Mouse (Mus musculus): ENCODE results near the gene March7. TPM values are rescaled to one million over a fixed set of nuclear protein-coding genes. Genes with fewer than 3 reads are reported as not detected.
A peak's percentile ranks its signal among the peaks of the same experiment; 100 is the strongest.

The March7 gene
- polyA plus RNA-seq, 1 experiment: 10.7 TPM

DNA sequence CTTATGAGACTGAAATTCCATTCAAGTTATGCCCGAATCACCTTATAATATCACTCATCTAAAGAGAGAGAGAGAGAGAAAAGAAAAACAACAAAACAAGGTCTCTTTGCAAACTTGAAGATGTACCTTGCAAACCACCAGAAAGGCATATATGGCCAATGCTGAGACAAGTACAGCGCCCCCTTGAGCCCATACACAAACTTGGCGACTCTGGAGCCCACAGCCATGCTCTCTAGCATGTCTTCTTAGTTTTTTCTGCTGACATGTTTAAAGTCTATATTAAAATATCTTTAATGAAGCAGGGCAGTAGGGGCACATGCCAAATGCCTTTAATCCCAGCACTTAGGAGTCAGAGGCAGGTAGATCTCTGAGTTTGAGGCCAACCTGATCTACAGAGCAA, 36.5 kb upstream of the March7 start:
- DNase-seq: no peak
- H3K27me3 ChIP-seq (replicated peaks; ENCODE audit: control insufficient read depth, insufficient read depth, low read length): no peaks in the 10 kb centered on the region
- peaks cover 3% of the 10 kb centered on the region; the same call in 1 of the 2 replicates for H3K4me1 ChIP-seq (ENCODE audit: control insufficient read depth, insufficient read depth, low read length)
- 74% methylated on average over 3 of the region's 3 CpGs for WGBS
- no peaks in the 10 kb centered on the region for H3K36me3 ChIP-seq (ENCODE audit: control insufficient read depth, insufficient read depth, low read length)
- TF ChIP-seq CTCF (conservative IDR thresholded peaks at IDR 0.05; ENCODE audit: insufficient read depth, insufficient read length, low read depth, low read length): no peak
- no peak for TF ChIP-seq POLR2A (IDR thresholded peaks at IDR 0.05; ENCODE audit: low read depth, low read length)
- H3K4me3 ChIP-seq (ENCODE audit: insufficient read depth, low read depth, low read length): no peak overlapping the region
- H3K27ac ChIP-seq (ENCODE audit: insufficient read depth, low read depth, low read length): no peak overlapping the region

DNA sequence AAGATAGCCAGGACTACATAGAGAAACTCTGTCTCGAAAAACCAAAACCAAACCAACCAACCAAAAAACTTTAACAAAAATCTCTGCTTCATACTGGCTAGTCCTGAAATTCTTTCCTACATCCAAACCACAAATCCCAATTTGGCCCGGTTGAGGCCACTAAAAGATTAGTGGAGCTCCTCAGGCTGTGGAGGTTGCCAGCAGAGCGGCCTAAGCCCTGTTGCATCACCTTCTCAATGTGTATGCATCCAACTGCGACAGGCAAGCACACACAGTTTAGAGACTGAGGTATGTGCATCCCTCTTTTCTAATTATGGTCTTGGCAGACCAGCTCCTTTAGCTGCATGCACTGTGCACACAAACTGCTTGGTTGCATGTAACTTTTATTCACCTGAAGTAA, 36.1 kb upstream of the March7 start:
- DNase-seq: no peak
- TF ChIP-seq CTCF (conservative IDR thresholded peaks at IDR 0.05; ENCODE audit: insufficient read depth, insufficient read length, low read depth, low read length) (no peak), POLR2A (IDR thresholded peaks at IDR 0.05; ENCODE audit: low read depth, low read length) (no peak)

DNA sequence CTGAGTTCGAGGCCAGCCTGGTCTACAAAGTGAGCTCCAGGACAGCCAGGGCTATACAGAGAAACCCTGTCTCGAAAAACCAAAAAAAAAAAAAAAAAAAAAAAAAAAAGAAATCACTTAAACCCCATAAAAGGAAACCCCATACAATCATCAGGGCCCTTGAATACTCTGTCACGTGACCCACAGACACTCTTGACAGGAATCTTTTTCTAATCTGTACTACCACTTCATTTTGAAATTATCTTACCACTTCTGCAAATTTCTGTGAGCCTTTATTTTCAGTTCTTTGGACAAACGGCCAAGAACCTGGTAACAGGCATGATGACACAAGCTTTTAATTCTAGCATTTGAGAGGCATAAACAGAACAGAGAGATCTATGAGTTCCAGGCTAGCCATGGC, 34.6 kb upstream of the March7 start:
- Histone ChIP-seq H3K27ac (ENCODE audit: insufficient read depth, low read depth, low read length) (no peak overlapping the region), H3K4me3 (ENCODE audit: insufficient read depth, low read depth, low read length) (no peak overlapping the region), H3K27me3 (replicated peaks; ENCODE audit: control insufficient read depth, insufficient read depth, low read length) (no peaks in the 10 kb centered on the region), H3K36me3 (ENCODE audit: control insufficient read depth, insufficient read depth, low read length) (no peaks in the 10 kb centered on the region), H3K4me1 (ENCODE audit: control insufficient read depth, insufficient read depth, low read length) (peaks cover 3% of the 10 kb centered on the region; the same call in 1 of the 2 replicates)
- 94% methylated on average over 3 of the region's 4 CpGs for WGBS
- TF ChIP-seq CTCF (conservative IDR thresholded peaks at IDR 0.05; ENCODE audit: insufficient read depth, insufficient read length, low read depth, low read length): no peak
- DNase-seq: no peak

More for the DNA sequence above, 36.1 kb upstream of the March7 start:
- peaks cover 3% of the 10 kb centered on the region; the same call in 1 of the 2 replicates for H3K4me1 ChIP-seq (ENCODE audit: control insufficient read depth, insufficient read depth, low read length)
- no peaks in the 10 kb centered on the region for H3K27me3 ChIP-seq (replicated peaks; ENCODE audit: control insufficient read depth, insufficient read depth, low read length)
- no peak overlapping the region for H3K4me3 ChIP-seq (ENCODE audit: insufficient read depth, low read depth, low read length)
- no peak overlapping the region for H3K27ac ChIP-seq (ENCODE audit: insufficient read depth, low read depth, low read length)
- no peaks in the 10 kb centered on the region for H3K36me3 ChIP-seq (ENCODE audit: control insufficient read depth, insufficient read depth, low read length)
- WGBS: 83% methylated on average over 4 of the region's 4 CpGs

DNA sequence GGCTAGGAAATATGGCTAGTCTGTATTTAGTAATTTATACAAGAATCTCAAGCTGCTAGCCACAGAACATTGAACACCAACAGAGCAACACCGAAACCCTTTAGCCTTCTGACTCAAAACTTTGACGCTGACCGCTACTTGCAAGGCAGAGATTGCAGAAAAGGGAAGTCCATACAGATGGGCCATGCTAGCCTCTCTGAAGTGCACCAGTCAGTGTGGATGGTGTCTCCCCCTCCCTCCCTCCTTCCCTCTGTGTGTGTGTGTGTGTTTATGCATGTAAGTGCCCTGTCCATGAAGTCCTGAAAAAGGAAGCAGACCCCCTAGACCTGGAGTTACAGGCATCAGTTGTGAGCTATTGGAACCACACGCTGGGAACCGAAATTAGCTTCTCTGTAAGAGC, 33.6 kb upstream of the March7 start:
- Histone ChIP-seq H3K36me3 (ENCODE audit: control insufficient read depth, insufficient read depth, low read length) (no peaks in the 10 kb centered on the region), H3K4me1 (ENCODE audit: control insufficient read depth, insufficient read depth, low read length) (peaks cover 3% of the 10 kb centered on the region; the same call in 1 of the 2 replicates), H3K4me3 (ENCODE audit: insufficient read depth, low read depth, low read length) (no peak overlapping the region), H3K27ac (ENCODE audit: insufficient read depth, low read depth, low read length) (no peak overlapping the region), H3K27me3 (replicated peaks; ENCODE audit: control insufficient read depth, insufficient read depth, low read length) (no peaks in the 10 kb centered on the region)
- DNase-seq: no peak
- no peak for TF ChIP-seq POLR2A (IDR thresholded peaks at IDR 0.05; ENCODE audit: low read depth, low read length)
- TF ChIP-seq CTCF (conservative IDR thresholded peaks at IDR 0.05; ENCODE audit: insufficient read depth, insufficient read length, low read depth, low read length): no peak
- 96% methylated on average over 5 of the region's 5 CpGs for WGBS

DNA sequence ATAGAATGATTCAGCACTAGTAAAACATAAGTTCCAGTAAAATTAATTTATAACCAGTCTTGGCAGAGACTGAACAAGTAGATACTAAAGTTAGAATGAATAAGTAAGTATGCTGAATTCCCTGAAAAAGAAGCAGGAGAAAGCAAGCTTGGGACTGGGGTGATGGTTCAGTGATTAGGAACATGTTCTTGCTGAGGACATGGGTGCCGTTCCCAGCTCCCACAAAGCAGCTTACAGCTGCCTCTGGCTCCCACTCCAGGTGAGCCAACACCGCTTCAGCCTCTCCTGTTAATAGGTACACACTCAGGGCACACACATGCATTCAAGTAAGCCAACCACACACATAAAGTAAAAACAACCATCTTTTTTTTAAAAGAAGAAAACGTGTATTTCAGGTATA, 32.2 kb upstream of the March7 start:
- WGBS: 55% methylated on average over 3 of the region's 3 CpGs
- no peak overlapping the region; the same call in 1 of the 2 replicates for H3K27ac ChIP-seq (ENCODE audit: insufficient read depth, low read depth, low read length)
- no peak overlapping the region for H3K4me3 ChIP-seq (ENCODE audit: insufficient read depth, low read depth, low read length)
- no peaks in the 10 kb centered on the region for H3K27me3 ChIP-seq (replicated peaks; ENCODE audit: control insufficient read depth, insufficient read depth, low read length)
- TF ChIP-seq CTCF (conservative IDR thresholded peaks at IDR 0.05; ENCODE audit: insufficient read depth, insufficient read length, low read depth, low read length): no peak
- no peak for TF ChIP-seq POLR2A (IDR thresholded peaks at IDR 0.05; ENCODE audit: low read depth, low read length)
- peaks cover 3% of the 10 kb centered on the region; the same call in 1 of the 2 replicates for H3K4me1 ChIP-seq (ENCODE audit: control insufficient read depth, insufficient read depth, low read length)
- peak; percentile 85 for DNase-seq
- H3K36me3 ChIP-seq (ENCODE audit: control insufficient read depth, insufficient read depth, low read length): no peaks in the 10 kb centered on the region

DNA sequence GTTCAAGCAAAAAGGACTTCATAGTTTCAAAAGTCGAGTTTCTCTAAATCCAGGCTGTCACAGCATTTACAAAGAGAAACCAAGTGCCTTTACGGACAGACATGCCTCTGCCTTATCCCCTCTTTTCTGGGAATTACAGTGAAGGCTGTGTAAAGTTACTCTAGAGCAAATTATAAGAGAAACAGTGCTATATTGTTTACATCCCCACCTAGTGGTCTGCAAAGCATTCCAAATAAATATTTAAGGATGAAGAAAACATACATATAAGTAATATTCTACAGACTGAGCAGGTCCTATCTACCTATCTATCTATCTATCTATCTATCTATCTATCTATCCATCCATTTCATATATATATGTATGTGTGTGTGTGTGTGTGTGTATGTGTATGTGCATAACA, 28.0 kb upstream of the March7 start:
- H3K4me3 ChIP-seq (ENCODE audit: insufficient read depth, low read depth, low read length): no peak overlapping the region
- 66% methylated on average over 2 of the region's 2 CpGs for WGBS
- DNase-seq: no peak
- H3K27me3 ChIP-seq (replicated peaks; ENCODE audit: control insufficient read depth, insufficient read depth, low read length): no peaks in the 10 kb centered on the region
- TF ChIP-seq POLR2A (IDR thresholded peaks at IDR 0.05; ENCODE audit: low read depth, low read length) (no peak), CTCF (conservative IDR thresholded peaks at IDR 0.05; ENCODE audit: insufficient read depth, insufficient read length, low read depth, low read length) (no peak)
- H3K36me3 ChIP-seq (ENCODE audit: control insufficient read depth, insufficient read depth, low read length): no peaks in the 10 kb centered on the region
- no peak overlapping the region for H3K27ac ChIP-seq (ENCODE audit: insufficient read depth, low read depth, low read length)
- peaks cover 2% of the 10 kb centered on the region; the same call in 1 of the 2 replicates for H3K4me1 ChIP-seq (ENCODE audit: control insufficient read depth, insufficient read depth, low read length)

DNA sequence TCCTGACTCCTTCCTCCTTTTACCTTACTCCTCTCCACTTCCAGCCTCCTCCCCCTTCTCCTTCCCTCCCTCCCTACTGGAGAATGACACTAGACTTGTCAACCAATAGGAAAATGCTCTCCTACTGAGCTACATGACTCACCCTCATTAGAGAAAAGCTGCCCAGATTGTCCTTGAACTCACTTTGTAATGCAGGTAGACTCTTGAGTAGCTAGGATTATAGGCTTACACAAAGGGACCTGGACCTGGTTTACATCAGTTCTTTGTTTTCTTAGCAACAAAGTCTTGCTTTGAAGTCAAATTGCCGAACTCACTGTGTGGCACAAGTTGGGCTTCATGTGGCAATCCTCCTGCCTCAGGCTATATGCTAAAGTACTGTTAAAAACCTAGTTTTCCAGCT, 12.8 kb upstream of the March7 start:
- no peak for DNase-seq

More for the DNA sequence above, 12.8 kb upstream of the March7 start:
- Histone ChIP-seq H3K27ac (ENCODE audit: insufficient read depth, low read depth, low read length) (no peak overlapping the region), H3K4me3 (ENCODE audit: insufficient read depth, low read depth, low read length) (no peak overlapping the region), H3K27me3 (replicated peaks; ENCODE audit: control insufficient read depth, insufficient read depth, low read length) (no peaks in the 10 kb centered on the region), H3K4me1 (ENCODE audit: control insufficient read depth, insufficient read depth, low read length) (no peaks in the 10 kb centered on the region), H3K36me3 (ENCODE audit: control insufficient read depth, insufficient read depth, low read length) (no peaks in the 10 kb centered on the region)
- 82% methylated on average over 1 of the region's 1 CpGs for WGBS
- no peak for TF ChIP-seq POLR2A (IDR thresholded peaks at IDR 0.05; ENCODE audit: low read depth, low read length)
- TF ChIP-seq CTCF (conservative IDR thresholded peaks at IDR 0.05; ENCODE audit: insufficient read depth, insufficient read length, low read depth, low read length): no peak
